Mouse (Mus musculus): ENCODE results near the gene Zcchc9.

DNA sequence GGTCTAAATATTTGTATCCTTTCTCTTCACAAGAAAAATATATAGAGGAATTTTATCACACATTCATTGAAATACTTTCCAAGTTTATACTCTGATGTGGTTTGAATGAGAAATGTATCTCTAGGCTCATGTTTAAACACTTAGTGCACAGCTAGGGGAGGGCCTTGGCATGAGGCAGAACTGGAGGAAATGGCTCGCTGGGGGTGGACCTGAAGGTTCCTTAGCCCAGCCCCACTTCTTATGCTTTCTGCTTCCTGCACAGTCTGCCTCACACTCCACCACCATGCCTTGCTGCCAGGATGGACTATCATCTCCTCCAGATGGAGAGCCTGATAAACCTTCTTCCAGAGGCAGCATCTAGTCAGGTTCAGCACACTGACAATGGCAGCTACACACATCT is 15.5 kb downstream of the Zcchc9 start:
- no peak for TF ChIP-seq POLR2A (IDR thresholded peaks at IDR 0.05; ENCODE audit: low read depth, low read length)
- TF ChIP-seq CTCF (conservative IDR thresholded peaks at IDR 0.05; ENCODE audit: insufficient read depth, insufficient read length, low read depth, low read length): no peak

Measured in kidney, adult 2 months (tissue).